Mouse (Mus musculus): ENCODE results near the gene Fam166a. TPM values are rescaled to one million over a fixed set of nuclear protein-coding genes. Genes with fewer than 3 reads are reported as not detected.

The Fam166a gene
- polyA plus RNA-seq, 1 experiment from 2014 or later = not detected

- Histone ChIP-seq H3K4me1 (peaks cover 45% of the 10 kb centered on the region), H3K9ac (0 out of 2 replicates have a peak overlapping the region, but pooled peaks have one; percentile 1), H3K4me2 (0 out of 2 replicates have a peak overlapping the region, but pooled peaks have one; percentile 9), H3K36me3 (no peaks in the 10 kb centered on the region), H3K9me3 (no peaks in the 10 kb centered on the region), H3K4me3 (no peak overlapping the region), H3K27me3 (peaks cover 72% of the 10 kb centered on the region), H3K27ac (peak overlapping the region; percentile 62)
- WGBS = 8% methylated on average over 6 of the region's 6 CpGs
- ATAC-seq (ENCODE audit: insufficient number of reproducible peaks, insufficient read depth, low FRiP score, low TSS enrichment, low read depth) = no peak
Measured at GRCm38 (mm10) chr2:25177685-25178084, 40.9 kb upstream of the Fam166a start.

GRCm38 (mm10) chr2:25178285-25178972 is 40.1 kb upstream of the Fam166a start:
- 0 out of 2 replicates have a peak overlapping the region, but pooled peaks have one; percentile 9 for H3K4me2 ChIP-seq
- H3K4me1 ChIP-seq = peaks cover 44% of the 10 kb centered on the region
- H3K4me3 ChIP-seq = no peak overlapping the region
- H3K36me3 ChIP-seq = no peaks in the 10 kb centered on the region
- no peak for ATAC-seq (ENCODE audit: insufficient number of reproducible peaks, insufficient read depth, low FRiP score, low TSS enrichment, low read depth)
- 18% methylated on average over 10 of the region's 10 CpGs for WGBS
- peaks cover 80% of the 10 kb centered on the region for H3K27me3 ChIP-seq
- H3K9ac ChIP-seq = 0 out of 2 replicates have a peak overlapping the region, but pooled peaks have one; percentile 21
- H3K9me3 ChIP-seq = no peaks in the 10 kb centered on the region
- H3K27ac ChIP-seq = peak overlapping the region; percentile 62

DNA sequence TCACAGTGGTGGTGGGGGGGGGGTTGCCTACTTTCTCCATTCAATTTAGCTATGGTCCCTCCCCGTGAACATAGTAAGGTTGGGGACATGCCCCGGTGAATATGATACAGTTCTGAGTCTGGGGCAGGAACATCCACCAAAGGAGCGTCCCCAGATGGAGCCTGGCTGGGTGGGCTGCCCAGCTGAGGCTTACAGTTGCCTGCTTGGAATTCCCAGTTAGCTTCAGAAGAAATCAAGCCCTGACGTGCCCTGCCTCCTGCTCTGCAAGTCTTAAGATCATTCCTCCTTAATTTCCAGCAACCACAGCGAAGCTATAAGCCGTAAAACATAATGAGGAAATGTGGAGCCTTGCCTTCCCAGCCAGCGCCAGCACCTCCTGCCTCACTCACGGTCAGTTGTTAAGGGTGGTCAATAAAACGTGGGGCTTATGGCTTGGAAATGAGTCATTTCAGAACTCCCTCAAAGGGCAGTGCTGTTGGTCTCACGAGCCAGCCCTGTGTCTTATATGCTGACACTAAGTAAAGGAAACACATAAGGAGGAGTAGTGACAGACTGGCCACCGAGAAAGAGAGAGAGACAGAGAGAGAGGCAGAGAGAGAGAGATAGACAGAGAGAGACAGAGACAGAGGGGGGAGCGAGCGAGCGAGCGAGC is 38.9 kb upstream of the Fam166a start:
- WGBS = 42% methylated on average over 15 of the region's 15 CpGs
- peak overlapping the region; percentile 87 for H3K4me2 ChIP-seq
- no peaks in the 10 kb centered on the region for H3K9me3 ChIP-seq
- H3K9ac ChIP-seq = 0 out of 2 replicates have a peak overlapping the region, but pooled peaks have one; percentile 54
- H3K4me1 ChIP-seq = peaks cover 46% of the 10 kb centered on the region
- peaks cover 92% of the 10 kb centered on the region for H3K27me3 ChIP-seq
- no peak for ATAC-seq (ENCODE audit: insufficient number of reproducible peaks, insufficient read depth, low FRiP score, low TSS enrichment, low read depth)
- peak overlapping the region; percentile 58 for H3K4me3 ChIP-seq
- peak overlapping the region; percentile 44; the same call in 1 of the 2 replicates for H3K27ac ChIP-seq
- H3K36me3 ChIP-seq = no peaks in the 10 kb centered on the region

GRCm38 (mm10) chr2:25180478-25180903 is 38.1 kb upstream of the Fam166a start, which contains the start of gene Nrarp:
Gene Nrarp, plus strand, starts transcription at chr2:25180758.
- Histone ChIP-seq H3K4me1 (peaks cover 49% of the 10 kb centered on the region), H3K27ac (peak within 1 kb of the TSS; percentile 81), H3K36me3 (no peaks in the 10 kb centered on the region), H3K4me3 (peak within 1 kb of the TSS; percentile 58), H3K9ac (peak within 1 kb of the TSS; percentile 67), H3K4me2 (peak within 1 kb of the TSS; percentile 87), H3K9me3 (no peaks in the 10 kb centered on the region), H3K27me3 (peaks cover 100% of the 10 kb centered on the region)
- WGBS = under 1% methylated on average over 35 of the region's 35 CpGs
- ATAC-seq (ENCODE audit: insufficient number of reproducible peaks, insufficient read depth, low FRiP score, low TSS enrichment, low read depth) = peak; percentile 68

GRCm38 (mm10) chr2:25180973-25181890 is 37.3 kb upstream of the Fam166a start:
- H3K36me3 ChIP-seq = no peaks in the 10 kb centered on the region
- ATAC-seq (ENCODE audit: insufficient number of reproducible peaks, insufficient read depth, low FRiP score, low TSS enrichment, low read depth) = peak; percentile 40; the same call in 1 of the 2 replicates
- H3K4me2 ChIP-seq = peak overlapping the region; percentile 87
- H3K27me3 ChIP-seq = peaks cover 96% of the 10 kb centered on the region
- under 1% methylated on average over 98 of the region's 100 CpGs for WGBS
- no peaks in the 10 kb centered on the region for H3K9me3 ChIP-seq
- H3K4me1 ChIP-seq = peaks cover 50% of the 10 kb centered on the region
- H3K27ac ChIP-seq = peak overlapping the region; percentile 81
- H3K4me3 ChIP-seq = peak overlapping the region; percentile 58
- peak overlapping the region; percentile 67 for H3K9ac ChIP-seq

GRCm38 (mm10) chr2:25181891-25182397 is 36.6 kb upstream of the Fam166a start:
- Histone ChIP-seq H3K4me3 (peak overlapping the region; percentile 58), H3K9ac (peak overlapping the region; percentile 67), H3K36me3 (no peaks in the 10 kb centered on the region), H3K27ac (peak overlapping the region; percentile 81), H3K4me2 (peak overlapping the region; percentile 87), H3K27me3 (peaks cover 96% of the 10 kb centered on the region), H3K9me3 (no peaks in the 10 kb centered on the region), H3K4me1 (peaks cover 43% of the 10 kb centered on the region)
- under 1% methylated on average over 17 of the region's 17 CpGs for WGBS
- no peak for ATAC-seq (ENCODE audit: insufficient number of reproducible peaks, insufficient read depth, low FRiP score, low TSS enrichment, low read depth)

GRCm38 (mm10) chr2:25182664-25183063 is 35.9 kb upstream of the Fam166a start:
- no peak for ATAC-seq (ENCODE audit: insufficient number of reproducible peaks, insufficient read depth, low FRiP score, low TSS enrichment, low read depth)
- Histone ChIP-seq H3K36me3 (no peaks in the 10 kb centered on the region), H3K4me1 (peaks cover 36% of the 10 kb centered on the region), H3K9ac (peak overlapping the region; percentile 51; the same call in 1 of the 2 replicates), H3K27me3 (peaks cover 94% of the 10 kb centered on the region), H3K9me3 (no peaks in the 10 kb centered on the region), H3K27ac (no peak overlapping the region), H3K4me2 (peak overlapping the region; percentile 87), H3K4me3 (peak overlapping the region; percentile 58)
- WGBS = 28% methylated on average over 6 of the region's 6 CpGs

GRCm38 (mm10) chr2:25183336-25183735 is 35.2 kb upstream of the Fam166a start:
- no peak overlapping the region for H3K9ac ChIP-seq
- H3K4me1 ChIP-seq = peaks cover 29% of the 10 kb centered on the region
- H3K4me2 ChIP-seq = peak overlapping the region; percentile 87; the same call in 1 of the 2 replicates
- H3K36me3 ChIP-seq = no peaks in the 10 kb centered on the region
- H3K27ac ChIP-seq = no peak overlapping the region
- WGBS = 59% methylated on average over 2 of the region's 2 CpGs
- H3K27me3 ChIP-seq = peaks cover 87% of the 10 kb centered on the region
- no peak overlapping the region for H3K4me3 ChIP-seq
- no peak for ATAC-seq (ENCODE audit: insufficient number of reproducible peaks, insufficient read depth, low FRiP score, low TSS enrichment, low read depth)
- no peaks in the 10 kb centered on the region for H3K9me3 ChIP-seq

GRCm38 (mm10) chr2:25184496-25184895 is 34.0 kb upstream of the Fam166a start:
- Histone ChIP-seq H3K9me3 (no peaks in the 10 kb centered on the region), H3K9ac (no peak overlapping the region), H3K27ac (no peak overlapping the region), H3K4me3 (no peak overlapping the region), H3K27me3 (peaks cover 75% of the 10 kb centered on the region), H3K36me3 (no peaks in the 10 kb centered on the region), H3K4me1 (peaks cover 23% of the 10 kb centered on the region), H3K4me2 (no peak overlapping the region)
- 92% methylated on average over 7 of the region's 7 CpGs for WGBS
- no peak for ATAC-seq (ENCODE audit: insufficient number of reproducible peaks, insufficient read depth, low FRiP score, low TSS enrichment, low read depth)

- peak; percentile 39; the same call in 1 of the 2 replicates for ATAC-seq (ENCODE audit: insufficient number of reproducible peaks, insufficient read depth, low FRiP score, low TSS enrichment, low read depth)
- Histone ChIP-seq H3K4me3 (peak overlapping the region; percentile 54), H3K9ac (peak overlapping the region; percentile 77), H3K9me3 (no peaks in the 10 kb centered on the region), H3K4me2 (peak overlapping the region; percentile 89), H3K27me3 (peaks cover 61% of the 10 kb centered on the region), H3K36me3 (no peaks in the 10 kb centered on the region), H3K4me1 (peaks cover 17% of the 10 kb centered on the region), H3K27ac (peak overlapping the region; percentile 65)
- under 1% methylated on average over 61 of the region's 64 CpGs for WGBS
Measured at GRCm38 (mm10) chr2:25185625-25186574, 32.6 kb upstream of the Fam166a start.

Data from embryonic facial prominence, embryonic 13.5 days (tissue).